Mouse (Mus musculus) left cerebral cortex, adult 9 months (tissue): ENCODE measurements around the gene Kng2.
"Not testable (repeated sequence)": the region's sequence is repeated elsewhere in the genome, so short reads cannot be mapped to it uniquely, and the experiment has no call there.

ENCODE experiments used
- DNase-seq, 2 experiments: peaks; one replicate each; pipeline ENCODE4 v3.0.0; 2022; ENCODE audit warnings: low spot score in 2 of 2

The Kng2 gene

DNA sequence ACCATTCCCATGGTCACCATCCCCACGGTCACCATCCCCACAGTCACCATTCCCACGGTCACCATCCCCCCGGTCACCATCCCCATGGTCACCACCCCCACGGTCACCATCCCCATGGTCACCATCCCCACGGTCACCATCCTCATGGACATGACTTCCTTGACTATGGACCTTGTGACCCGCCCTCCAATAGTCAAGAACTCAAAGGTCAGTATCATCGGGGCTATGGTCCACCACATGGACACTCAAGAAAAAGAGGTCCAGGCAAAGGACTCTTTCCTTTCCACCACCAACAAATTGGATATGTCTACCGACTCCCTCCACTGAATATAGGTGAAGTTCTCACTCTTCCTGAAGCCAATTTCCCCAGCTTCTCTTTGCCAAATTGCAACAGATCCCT, 68.2 kb downstream of the Kng2 start:
- DNase-seq = no peak

DNA sequence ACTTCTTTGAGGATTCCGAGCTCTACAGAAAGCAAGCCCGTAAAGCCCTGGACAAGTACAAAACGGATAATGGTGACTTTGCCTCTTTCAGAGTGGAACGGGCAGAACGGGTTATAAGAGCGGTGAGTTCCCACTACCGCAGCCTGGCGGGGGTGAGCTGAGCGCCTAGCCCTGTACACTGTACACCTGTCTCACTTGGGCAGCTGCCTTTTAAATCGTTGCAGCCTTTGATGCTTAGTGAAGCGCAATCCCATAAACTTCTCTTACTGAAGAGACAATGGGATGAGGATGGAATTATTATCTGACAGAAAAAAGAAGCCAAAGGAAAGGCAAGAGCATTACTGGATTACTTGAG, 73.2 kb downstream of the Kng2 start:
- DNase-seq = no peak

DNA sequence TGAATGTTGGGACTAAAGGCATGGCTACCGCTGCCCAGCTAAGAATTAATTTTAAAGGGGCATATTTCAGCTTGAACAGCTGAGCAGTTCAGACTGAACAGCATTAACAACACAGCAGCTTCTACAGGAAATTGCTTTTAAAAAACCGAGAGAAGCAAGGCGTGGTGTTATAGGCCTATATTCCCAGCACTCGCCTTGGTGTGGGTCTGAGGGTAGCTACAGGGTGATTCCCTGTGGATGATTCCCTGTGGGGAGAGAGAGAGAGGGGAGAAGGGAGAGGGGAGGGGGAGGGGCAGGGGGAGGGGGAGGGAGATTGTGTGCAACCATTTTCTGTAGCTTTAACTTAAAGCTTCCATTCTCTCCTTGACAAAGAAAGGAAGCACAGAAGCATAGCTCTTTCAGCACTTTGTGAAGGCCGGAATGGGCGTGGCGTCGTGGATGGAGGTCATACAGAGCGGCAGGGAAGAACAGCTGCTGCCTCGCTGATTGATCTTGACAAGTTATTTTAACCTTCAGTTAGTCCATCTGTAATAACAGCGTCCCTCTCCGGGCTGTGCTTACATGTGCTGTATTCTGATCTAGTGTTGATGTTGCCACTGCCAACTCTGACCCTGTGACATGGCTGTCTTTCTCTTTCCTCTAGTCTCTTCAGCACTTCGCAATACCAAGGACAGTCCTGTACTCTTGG, 73.7 kb downstream of the Kng2 start:
- no peak for DNase-seq

DNA sequence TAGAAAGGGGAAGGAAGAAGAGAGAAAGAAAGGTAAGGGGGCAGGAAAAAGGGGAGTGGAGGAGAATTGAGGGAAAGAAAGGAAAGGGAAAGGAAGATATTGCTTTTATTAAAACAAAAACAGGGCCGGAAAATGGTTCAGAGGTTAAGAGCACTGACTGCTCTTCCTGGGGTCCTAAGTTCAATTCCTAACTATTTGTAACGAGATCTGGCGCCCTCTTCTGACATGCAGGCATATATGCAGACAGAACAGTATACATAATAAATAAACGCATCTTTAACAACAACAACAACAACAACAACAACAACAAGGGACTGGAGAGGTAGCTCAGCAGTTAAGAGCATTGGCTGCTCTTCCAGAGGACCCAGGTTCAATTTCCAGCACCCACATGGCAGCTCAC, 76.2 kb downstream of the Kng2 start:
- DNase-seq = no peak

DNA sequence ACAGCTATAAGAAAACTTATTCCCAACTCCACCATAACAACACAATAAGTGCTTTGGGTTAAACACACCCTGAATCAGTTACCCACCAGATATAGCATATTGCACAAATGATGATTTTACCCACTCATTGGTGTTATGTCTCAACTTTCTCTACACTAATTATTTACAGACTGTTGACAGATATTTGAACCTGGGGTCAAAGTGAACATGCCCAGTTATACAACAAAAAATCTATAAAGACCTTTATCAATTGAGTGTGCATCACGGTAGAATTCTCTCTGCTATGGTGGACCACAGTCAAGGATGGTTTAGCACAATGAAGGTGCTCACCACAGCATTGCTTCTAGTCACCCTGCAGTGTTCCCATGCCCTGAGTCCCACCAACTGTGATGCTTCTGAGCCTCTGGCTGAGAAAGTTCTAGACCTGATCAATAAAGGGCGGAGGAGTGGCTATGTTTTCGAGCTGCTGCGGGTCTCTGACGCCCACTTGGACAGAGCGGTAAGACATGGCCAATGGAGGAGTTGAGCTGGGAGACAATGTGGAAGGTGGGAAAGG, 78.4 kb downstream of the Kng2 start, which contains the start of gene Hrg:
Hrg (plus strand) TSS at position 233 of the 556 bp plus-strand sequence.
- no peak for DNase-seq

DNA sequence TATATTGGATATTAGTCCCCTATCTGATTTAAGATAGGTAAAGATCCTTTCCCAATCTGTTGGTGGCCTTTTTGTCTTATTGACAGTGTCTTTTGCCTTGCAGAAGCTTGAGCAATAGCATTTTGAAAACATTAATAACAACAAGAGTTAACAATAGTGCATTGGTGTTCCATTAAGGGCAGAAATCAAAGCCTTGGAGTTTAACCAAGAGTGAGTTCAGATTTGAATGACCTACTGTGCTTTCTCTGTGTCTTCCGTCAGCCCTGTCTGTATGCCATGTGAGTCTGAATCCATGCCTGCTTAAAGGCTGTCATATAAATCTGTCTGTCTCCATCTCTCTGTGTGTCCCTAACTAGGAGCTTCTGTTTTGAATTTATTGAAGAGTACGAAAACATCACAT, 81.9 kb downstream of the Kng2 start:
- DNase-seq = no peak

DNA sequence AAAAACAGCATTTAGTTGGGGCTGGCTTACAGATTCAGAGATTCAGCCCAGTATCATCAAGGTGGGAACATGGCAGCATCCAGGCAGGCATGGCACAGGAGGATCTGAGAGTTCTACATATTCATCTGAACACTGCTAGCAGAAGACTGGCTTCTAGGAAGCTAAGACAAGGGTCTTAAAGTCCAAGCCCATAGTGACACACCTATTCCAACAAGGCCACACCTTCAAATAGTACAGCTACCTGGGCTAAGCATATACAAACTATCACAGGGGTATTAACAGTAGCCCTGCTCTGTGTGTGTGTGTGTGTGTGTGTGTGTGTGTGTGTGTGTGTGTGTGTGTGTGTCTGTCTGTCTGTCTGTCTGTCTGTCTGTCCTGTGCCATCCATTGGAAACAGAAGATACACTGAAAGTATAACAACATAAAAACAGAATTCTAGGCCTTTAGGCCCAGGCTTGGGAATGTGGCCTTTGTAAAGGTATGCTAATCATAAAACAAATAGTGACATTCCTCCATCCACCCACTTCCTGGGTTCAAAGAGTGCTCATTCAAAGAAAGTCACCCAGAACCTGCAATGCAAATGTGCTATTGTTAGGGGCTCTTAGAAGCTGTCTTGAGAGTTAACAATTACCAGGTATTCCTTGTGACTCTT, 87.3 kb downstream of the Kng2 start:
- DNase-seq = not testable (repeated sequence)

DNA sequence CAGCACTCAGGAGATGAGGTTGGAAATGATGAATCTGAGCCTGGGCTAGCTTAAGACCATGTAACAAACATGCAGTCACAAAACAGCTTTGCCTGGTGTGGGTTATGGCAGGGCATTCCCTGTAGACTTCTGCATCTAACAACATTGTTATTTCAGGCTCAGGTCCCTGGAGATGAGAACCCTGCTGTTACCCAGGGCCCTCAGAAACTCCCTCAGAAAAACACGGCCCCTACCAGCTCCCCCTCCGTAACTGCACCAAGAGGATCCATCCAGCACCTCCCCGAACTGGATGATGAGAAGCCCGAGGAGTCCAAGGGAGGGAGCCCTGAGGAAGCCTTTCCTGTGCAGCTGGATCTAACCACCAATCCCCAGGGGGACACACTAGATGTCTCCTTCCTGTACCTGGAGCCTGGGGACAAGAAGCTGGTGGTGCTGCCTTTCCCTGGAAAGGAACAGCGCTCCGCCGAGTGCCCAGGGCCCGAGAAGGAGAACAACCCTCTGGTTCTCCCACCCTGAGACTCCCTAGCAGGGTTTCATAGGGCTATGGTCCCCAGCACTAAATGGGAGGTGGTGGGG, 90.1 kb downstream of the Kng2 start:
- DNase-seq = no peak

DNA sequence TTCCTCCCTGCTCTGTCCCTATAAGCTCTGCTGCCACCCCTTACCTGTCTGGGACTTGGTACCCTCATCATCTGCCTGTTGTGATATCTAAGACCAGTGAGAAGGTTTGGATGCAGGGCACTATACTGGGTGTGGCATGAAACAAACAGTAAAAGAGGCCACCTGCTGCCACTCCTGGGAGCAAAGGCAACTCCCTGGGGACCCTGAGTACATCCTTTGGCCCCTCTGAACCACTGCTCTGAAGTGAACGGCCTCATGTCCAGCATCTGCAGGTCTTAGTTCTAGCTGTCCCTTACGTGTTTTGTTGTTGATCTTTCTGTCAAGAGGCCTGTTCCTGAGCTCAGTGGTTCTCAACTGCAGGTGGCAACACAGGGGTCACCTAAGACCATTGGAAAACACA, 90.7 kb downstream of the Kng2 start:
- DNase-seq = no peak

DNA sequence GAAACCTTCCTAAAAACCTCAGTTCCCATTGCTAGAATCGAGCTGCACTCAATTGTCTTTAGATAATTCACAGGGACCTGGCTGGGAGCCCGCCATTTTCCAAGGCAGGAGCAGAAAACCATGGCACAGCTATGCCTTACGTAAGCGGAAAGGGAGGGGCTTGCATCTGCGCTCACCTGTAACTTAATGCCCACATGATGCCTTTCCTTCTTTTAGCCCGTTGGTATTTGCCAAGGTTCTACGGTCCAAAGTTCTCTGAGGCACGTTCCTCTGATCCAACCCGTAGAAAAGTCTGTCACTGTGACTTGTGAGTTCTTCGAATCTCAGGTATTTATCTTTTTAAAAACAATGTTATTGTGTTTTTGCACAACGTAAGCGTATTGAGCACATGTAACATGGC, 91.7 kb downstream of the Kng2 start:
- DNase-seq = no peak
